Mouse (Mus musculus) naive thymus-derived CD4-positive, alpha-beta T cell, adult 5 months (primary cell): ENCODE data around the gene Jmjd1c. TPM values are rescaled to one million over a fixed set of nuclear protein-coding genes. Genes with fewer than 3 reads are reported as not detected.

ENCODE experiments used
- polyA plus RNA-seq: library from polyadenylated mRNA; unstranded; fragments of 100-300 nt; shearing (Covaris generic); gene quantifications from one replicate; pipeline ENCODE4 v1.2.1, GENCODE M21; 2017

Jmjd1c gene
- polyA plus RNA-seq: 71.6 TPM

GRCm38 (mm10) chr10:67095798-67096620, at the start of gene Jmjd1c:
Gene Jmjd1c (plus strand): TSS chr10:67096125.

GRCm38 (mm10) chr10:67096621-67097436, 904 bp downstream of the Jmjd1c start, which contains the start of gene Reep3:
Gene Reep3 (minus strand): TSS chr10:67096945.

GRCm38 (mm10) chr10:67285176-67285814, 189.4 kb downstream of the Jmjd1c start, which contains the start of gene Nrbf2:
Gene Nrbf2 (minus strand): TSS chr10:67285305.

Other genes with a start within 250 kb of the Jmjd1c start
- gene Reep3, start 820 bp downstream of the Jmjd1c start, polyA plus RNA-seq: 13.2 TPM
- gene Nrbf2, start 189.2 kb downstream of the Jmjd1c start, polyA plus RNA-seq: 60.3 TPM